Mouse (Mus musculus) ES-E14 (cell line): ENCODE measurements around the gene Phrf1.

ENCODE experiments used
- HCFC1 ChIP-seq: IDR thresholded peaks from 2 replicates; pipeline ENCODE4 v1.6.1; 2012; ENCODE audit warnings: low read length, inconsistent platforms, borderline replicate concordance; ENCODE audit not compliant: insufficient read depth
- MAFK ChIP-seq: IDR thresholded peaks from 2 replicates; pipeline ENCODE4 v1.6.1; 2014; ENCODE audit warnings: mild to moderate bottlenecking, low read depth, low read length, inconsistent platforms; ENCODE audit not compliant: insufficient read depth
- ZC3H11A ChIP-seq: IDR thresholded peaks from 2 replicates; pipeline ENCODE4 v1.6.1; 2012; ENCODE audit warnings: low read depth, mild to moderate bottlenecking, inconsistent platforms, low read length, borderline replicate concordance

DNA sequence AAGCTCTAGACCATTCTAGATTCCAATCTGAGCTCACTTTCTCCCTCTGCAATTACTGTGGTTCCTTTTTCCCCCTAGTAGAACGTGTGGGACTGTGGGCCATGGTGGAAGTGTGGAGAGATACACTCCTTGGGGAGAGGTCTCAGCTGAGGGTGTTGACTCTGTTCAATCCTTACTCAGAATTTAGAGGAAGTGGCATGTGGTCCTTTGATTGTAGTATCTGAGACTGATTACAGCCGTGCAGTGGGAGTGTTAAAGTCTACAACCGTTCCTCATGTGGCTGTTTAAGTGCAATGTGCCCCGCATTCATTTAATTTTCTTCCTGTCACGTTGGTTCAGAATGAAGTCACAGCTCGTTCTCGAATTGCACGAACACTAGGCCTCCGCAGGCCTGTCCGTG lies 27.6 kb downstream of the Phrf1 start:
- TF ChIP-seq ZC3H11A: no peak
- TF ChIP-seq MAFK: no peak
- no peak for TF ChIP-seq HCFC1
